Mouse (Mus musculus): ENCODE results near the gene Rimklb.
A peak's percentile ranks its signal among the peaks of the same experiment; 100 is the strongest.
"Not testable (repeated sequence)": the region's sequence is repeated elsewhere in the genome, so short reads cannot be mapped to it uniquely, and the experiment has no call there.

Gene Rimklb

DNA sequence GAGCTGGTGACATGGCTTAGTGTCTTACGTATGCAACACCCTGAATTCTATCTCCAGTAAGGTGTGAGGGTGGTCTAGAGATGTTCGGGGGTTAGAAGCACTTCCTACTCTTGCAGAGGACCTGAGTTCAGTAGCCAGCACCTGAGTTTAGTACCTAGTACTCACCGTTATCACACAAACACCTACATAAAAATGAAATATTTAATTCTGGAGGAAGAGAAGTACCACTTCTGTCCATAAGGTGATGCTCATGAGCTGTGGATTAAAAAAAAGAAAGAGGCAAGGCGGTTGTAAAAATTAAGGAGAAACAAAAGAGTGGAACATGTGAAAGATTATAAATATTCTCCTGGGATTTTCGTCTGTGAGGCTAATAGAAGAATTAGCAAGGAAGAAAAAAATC, 2.1 kb downstream of the Rimklb start:
- peak; percentile 27 for DNase-seq (ENCODE audit: low read depth)

DNA sequence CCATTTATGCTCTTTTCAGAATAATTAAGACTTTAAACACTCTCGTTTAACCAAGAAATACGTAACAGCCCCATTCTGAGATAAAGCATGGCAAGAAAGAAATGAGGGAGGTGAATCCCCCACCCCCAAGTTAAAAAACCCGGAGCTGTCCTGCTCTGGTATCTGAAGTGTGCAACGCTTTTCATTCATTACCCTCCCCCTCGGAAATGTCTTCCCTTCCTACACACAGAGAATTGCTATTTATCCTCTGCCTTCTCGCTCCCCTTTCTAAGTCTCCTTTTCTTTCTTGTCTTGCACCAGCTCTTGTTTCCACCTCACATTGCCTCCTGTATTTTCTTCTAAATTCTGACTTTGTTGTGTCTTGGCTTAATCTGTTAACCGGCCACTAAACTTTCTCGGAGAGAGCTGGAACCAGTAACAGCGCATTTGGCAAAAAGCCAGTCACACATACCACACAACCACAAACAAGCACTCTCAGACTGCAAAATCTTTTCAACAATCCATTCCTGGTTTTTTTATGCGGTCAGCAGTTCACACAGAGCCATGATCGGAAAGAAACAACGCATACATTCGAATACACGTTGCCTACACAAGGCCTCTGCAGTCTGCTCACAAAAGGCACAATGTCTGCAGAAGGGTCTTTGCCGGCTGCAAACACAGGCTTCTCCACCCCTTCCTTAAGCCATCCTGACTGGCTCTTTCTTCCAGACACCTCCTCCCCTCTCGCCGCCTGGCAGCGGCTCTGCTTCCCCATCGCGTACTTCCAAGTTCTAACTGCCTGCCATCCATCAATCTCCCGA, 3.3 kb downstream of the Rimklb start:
- peak; percentile 12 for DNase-seq (ENCODE audit: low read depth)

DNA sequence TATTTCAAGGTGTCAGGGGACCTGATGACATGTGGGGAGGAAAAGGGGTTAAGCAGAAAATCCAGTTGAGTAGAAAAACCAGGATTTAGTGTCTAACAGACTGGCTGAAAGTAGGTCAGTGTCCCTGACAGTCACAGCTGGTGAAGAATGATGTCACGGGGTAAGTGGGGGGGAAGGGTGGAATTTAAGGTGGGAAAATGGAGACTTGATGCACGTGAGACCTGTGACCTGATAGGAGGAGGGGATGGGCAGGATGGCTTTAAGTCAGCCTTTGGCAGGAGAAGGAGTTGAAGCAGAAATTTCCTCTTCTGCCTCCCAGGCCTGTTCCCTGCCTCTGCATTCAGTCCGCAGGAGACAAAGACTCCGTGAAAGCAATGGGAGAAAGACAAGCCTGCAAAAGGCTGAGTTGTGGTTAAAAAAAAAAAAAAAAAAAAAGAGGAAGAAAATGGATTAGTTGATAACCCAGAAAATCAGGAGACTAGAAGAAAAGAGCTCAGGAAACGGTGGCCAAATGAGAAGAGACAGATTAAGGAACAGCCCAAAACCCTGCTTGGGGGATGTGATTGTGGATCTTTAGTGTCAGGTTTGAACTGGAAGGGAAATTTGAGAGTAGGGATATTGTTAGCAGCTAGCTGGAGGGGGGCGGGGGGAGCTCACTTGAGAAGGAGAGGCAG, 4.6 kb downstream of the Rimklb start:
- DNase-seq (ENCODE audit: low read depth): no peak

DNA sequence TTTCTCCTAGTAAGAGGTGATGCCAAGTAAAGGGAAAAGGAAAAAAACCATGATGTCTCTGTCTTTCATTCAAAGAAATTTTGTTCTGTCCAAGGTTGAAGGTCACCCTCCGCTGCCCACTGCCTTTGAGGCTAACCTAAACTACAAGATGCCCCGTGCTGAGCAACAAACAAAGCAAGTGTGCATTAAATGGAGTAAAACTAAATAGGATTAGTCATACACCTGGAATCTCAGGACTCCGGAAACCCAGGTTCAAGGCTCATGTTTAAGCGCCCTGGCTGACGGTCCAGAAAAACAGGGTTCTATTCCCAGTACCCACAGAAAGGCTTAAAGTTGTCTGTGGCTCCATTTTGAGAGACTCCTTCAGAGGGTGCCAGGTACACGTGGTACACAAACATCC, 6.1 kb downstream of the Rimklb start:
- DNase-seq (ENCODE audit: low read depth): no peak

DNA sequence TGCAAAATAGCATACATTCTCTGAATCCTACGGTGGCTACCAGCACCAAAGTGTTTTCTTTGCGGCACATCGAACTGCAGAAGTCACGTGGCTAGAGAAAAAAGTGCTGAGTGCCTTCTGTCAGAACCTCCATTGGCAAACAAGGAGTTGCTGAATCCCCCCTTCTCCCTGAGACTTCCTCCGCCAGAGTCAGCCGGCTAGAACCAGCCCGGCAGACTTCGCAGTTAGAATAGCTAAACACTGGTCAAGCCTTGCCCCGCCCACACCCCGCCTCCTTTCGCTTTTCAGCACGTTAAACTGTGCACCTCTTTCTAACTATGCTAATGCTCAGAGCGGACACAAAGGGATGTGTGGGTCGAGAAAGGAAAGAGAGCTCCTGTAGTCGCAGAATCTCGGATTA, 7.0 kb downstream of the Rimklb start:
- no peak for DNase-seq (ENCODE audit: low read depth)

DNA sequence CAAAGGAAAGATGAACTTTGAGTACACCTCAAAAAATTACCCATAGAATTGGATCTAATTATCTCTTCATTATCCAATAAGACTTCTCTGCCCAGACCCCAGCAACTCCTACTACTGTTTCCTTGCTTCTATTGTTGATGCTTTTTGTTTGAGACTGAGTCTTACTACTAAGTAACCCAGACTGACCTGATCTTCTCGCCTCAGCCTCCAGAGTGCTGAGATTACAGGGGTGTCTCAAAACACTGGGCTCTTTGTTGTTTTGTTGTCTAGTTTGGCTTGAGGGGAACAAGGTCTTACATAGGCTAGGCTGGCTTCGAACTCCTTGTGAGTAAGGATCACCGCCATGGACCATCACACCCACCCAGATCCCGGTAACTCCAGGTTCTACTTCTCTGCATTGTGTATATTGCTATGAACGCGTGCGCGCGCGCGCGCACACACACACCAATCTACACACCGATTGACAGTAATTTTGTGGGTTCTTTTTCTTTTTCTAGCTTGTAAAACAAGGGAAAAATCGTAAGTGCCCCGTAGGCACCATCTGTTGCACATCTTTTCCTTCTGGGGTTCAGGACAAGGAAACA, 7.5 kb downstream of the Rimklb start:
- DNase-seq (ENCODE audit: low read depth): no peak

DNA sequence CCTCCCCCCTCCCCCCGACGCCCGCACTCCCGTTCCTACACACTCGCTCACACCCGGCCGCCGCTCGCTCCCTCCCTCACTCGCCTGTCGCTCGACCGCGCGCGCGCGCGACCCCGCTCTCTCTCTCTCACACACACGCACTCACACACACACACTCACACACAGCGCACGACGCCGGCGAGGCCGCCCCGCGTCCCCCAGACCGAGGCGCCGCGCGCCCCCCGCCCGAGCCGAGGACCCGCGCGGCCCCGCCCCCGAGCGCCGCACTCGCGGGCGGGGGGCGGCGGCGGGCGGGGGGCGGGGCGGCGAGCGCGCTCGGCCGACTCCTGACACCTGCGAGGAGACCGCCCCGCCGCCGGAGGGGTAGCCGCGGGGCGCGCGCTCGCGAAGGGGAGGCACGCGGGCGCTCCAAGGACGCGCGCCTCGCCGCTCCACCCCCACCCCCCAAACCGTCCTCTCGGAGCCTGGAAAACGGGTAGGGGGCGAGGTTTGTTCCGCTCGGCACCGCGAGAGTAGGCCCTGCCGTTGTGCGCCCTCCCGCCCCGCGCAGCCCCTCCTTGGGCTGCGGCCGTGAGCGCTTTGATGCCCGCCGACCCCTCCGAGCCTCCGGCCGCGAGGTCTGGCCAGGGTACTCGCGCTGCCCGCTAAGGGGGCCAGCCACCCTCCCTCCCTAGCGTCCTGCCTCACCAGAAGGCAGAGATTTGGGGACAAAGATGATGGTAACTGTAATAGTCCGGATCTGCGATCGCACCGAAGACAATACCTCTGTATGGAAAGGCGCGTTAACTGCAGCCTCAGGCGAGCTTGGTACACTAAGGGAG, 12.1 kb downstream of the Rimklb start:
- DNase-seq (ENCODE audit: low read depth): no peak

DNA sequence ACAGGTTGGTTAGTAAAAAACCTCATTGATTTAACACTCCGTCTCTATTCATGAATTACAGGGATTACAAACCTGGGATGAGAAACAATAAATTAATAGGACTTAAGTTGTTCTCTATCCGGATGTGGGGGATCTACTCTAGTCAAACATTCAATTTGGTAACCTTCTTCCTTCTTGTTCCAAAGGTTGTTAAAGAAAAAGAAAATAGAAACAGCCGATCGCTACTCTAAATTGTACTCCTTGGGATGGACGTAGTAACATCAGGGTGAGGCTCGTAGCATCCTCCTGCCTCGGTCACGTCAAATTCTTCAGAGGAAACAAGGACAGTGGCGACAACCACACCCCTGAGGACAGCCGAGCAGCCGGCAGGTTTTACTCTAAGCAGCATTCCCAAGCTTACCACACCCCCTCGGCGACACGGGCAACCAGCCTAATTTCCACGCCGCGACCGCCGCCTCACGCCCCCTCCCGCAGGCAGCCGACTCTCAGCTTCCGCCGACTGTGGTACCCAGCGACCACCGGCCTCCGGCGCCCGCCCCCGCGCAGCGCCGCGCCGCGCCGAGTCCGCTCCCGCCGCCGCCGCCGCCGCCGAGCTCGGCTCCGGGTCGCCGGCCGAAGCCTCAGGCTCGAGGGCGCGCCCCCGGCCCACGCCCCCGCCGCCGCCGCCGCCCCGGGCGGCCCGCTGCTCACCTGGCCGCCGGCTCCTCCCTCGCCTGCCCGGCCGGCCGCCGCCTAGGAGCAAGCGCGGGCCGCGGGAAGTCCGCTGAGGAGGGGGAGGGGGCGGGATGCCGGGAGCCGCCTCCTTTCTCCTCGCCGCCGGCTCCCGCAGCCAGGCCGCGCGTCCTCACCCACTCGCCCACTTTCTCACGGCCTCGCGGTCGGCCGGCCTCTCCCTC, 12.9 kb downstream of the Rimklb start:
- DNase-seq (ENCODE audit: low read depth): no peak

DNA sequence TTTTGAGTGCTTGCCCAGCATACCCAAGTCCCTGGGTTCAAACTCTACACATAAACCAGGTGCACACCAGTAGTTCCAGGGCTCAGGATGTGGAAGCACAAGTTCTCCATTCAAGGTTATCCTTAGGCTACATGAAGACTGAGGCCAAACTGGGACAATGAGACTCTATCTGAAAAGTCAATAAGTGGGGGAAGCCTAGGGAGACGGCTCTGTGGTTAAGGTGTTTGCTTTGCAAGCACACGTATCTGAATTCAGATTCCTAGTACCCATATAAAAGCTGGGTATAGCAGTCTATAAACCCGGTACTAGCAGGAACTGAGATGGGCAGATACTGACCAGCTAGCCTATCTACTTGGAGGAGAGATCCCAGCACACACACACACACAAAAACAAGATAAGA, 20.5 kb downstream of the Rimklb start:
- DNase-seq (ENCODE audit: low read depth): no peak

DNA sequence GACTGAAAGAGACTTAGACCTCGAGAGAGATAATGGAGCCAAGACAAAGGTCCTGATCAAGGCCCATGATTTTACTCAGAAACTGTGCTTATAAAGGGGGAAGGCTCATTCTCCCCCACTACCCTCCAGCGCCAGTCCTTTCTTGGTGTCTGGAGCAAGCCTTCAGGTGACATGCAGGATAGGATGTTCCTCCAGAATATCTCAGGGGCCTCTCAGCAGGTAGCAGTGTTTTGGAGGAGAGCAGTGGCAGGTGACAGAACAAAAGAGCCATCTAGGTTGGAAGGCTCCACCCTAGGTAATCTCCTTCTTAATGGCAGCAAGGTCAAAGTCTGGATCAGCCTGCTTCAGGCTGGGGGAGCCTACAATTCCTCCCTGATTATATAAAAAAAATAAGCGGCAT, 27.1 kb downstream of the Rimklb start:
- DNase-seq (ENCODE audit: low read depth): not testable (repeated sequence)

DNA sequence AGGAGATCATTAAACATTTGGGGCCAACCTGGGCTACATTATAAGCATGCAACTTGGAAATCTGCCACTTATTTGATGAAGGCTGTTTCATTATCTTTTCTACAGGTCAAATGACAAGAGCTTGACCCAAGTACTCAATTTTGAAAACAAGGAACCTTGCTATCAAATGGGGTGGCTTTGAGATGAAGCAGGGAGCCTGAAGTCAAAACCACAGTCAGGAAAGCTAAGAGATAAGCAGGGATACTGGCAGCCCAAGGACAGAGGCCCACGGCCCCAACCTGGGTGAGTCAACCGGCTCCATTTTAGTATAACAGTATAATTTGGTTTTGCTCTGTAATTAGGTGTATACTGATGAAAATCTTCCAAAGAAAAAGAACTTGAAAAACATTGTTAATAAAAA, 28.3 kb downstream of the Rimklb start:
- peak; percentile 16 for DNase-seq (ENCODE audit: low read depth)

DNA sequence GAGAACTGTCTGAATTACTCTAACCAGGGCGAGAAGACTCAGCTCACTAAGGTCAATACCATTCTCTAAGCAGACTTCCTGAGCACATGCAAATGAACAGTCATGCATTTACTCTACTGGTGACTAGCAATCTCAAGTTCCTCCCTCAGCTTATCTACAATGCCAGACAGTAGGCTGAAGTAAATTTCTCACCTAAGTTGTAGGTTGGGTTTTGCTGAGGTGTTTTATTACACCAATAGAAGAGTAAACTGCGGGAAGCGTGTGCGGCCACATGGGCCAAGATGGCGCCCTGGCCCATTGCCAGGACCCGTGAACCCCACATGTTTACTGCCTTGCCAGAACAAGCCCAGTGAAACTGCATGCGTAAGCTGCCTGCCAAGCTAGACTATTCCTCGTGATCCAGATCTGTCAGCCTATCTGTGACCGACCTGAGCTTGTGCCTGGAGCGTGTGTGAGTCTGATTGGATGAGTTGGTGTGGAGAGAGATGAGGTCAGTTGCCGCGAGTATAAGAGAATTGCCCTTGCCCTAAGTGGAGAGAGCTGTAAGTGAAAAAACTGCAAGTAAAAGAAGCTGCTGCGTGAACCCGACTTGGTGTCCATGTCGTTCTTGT, 29.4 kb downstream of the Rimklb start:
- DNase-seq (ENCODE audit: low read depth): peak; percentile 11

DNA sequence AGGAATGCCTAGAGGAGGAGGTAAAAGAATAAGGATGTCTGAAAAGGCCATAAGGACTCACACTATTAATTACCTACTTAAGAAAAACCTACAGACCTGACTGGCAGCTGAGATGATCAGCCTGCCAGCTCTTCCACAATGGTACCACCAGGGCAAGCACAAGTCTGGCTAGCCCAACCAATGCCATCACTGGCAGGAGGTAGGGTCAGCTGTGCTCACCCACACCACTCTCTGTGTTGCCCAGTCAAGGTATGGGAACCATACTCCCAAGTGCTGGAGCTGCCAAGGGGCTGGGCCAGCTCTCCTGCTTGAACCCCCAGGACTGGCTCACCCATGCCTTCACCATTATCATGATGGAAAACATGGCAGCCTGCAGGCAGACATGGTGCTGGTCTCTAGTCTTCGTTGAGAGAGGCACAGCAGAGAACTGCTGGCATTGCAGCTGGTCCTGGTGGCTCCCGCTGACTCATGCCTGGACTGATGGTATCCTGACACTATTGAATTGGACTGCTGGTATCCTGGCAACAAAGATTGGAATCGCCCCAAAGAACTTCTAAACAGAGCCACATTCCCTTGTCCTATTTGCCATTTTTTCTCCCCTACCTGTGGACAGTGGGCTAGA, 32.4 kb downstream of the Rimklb start:
- DNase-seq (ENCODE audit: low read depth): no peak

DNA sequence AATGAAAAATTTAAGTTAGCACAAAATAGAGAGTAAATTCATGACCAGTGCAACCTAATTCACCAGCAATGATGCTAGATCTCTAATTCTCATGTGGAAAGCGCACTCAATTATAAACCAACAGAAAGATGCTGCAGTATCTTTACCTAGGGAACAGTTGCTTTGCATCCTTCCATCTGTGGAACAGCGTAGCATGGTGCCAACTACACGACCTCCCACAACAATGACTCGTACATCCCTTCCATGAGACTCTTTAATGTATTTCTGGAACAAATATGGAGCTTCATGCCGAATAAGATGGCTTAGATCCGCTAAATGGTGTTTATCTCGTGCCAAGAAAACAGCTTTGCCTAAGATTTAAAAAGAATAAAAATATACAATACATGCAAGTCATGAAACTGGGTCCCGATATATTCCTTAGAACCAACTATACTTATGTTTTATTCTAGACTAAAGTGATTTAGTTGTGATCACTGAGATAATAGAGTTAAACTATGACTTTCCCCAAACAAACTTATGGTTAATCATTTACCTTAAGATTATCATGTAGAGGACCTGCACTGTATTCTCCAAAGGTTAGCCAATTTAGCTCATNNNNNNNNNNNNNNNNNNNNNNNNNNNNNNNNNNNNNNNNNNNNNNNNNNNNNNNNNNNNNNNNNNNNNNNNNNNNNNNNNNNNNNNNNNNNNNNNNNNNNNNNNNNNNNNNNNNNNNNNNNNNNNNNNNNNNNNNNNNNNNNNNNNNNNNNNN, 39.4 kb downstream of the Rimklb start:
- no peak for DNase-seq (ENCODE audit: low read depth)

DNA sequence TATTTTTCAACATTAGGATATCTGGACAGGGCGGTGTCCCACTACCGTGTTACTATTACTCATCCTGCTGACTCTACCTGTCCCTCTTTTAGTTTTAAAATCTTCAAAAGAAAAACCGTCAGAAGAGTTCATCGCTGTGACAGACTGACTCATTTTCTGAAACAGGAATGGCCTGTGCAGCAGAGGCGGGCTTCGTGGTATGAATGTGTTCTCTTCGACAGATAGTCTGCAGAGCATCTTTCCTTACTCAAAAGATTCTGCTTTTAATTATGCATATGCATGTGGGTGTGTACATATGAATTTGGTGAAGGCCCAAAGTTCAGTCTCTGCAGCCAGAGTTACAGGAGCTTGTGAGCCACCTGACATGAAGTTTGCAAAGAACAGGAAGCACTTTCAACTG, 50.7 kb downstream of the Rimklb start:
- no peak for DNase-seq (ENCODE audit: low read depth)

DNA sequence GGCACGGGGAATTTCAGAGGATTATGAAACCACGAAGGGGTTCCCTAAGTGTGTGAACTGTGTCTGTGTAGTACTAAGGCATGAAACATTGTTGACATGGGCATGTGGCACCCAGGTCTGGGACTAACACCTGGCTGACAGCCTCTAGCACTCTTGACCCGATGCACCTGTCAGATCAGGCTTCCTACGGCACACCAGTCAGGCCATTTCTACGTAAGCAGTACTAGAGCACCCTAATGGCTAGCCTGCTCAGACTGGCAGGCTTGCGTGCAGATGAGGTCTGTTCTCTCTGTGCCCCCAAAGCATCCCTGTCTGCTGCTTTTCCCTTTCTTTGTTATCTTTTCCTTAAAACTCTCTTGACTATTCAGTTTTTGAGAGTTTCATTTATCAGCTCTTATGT, 53.3 kb downstream of the Rimklb start:
- no peak for DNase-seq (ENCODE audit: low read depth)

DNA sequence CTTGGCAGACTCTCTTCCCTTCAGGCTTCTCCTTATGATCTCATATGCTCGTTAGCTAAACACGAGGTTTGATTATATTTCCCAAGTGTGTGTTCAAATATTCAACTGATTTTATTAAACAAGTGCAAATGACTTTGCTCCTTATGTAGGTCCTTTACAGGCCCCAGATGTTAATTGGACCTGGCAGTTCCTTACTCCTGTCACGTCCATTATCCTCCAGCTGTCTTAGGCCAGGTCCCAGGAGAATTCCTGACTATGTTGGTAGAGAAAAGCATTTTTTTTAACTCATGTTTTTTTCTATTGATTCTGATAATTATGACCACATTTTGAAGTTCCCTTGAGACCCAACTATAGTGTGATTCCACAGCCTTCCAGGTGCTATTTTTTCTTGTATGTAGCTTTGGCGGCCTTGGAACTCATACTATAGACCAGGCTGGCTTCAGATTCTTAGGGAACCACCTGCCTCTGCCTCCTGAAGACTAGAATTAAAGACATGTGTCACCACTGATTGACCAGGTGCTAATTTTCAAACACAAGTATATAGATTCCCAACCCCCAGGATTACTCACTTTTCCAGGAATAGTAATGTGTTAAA, 57.8 kb downstream of the Rimklb start:
- DNase-seq (ENCODE audit: low read depth): no peak

DNA sequence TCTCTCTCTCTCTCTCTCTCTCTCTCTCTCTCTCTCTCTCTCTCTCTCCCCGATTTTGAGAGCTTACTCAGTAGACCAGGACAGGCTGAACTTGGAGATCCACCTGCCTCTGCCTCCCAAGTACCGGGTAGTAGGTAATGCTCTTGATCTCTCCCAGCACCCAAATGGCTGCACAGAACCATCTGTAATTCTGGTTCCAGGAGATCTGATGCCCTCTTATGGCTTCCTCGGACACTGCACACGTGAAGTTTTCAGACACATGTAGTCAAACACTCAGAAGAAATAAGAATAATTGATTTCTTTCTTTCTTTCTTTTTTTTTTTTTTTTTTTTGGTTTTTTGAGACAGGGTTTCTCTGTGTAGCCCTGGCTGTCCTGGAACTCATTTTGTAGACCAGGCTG, 59.3 kb downstream of the Rimklb start:
- peak; percentile 11 for DNase-seq (ENCODE audit: low read depth)

DNA sequence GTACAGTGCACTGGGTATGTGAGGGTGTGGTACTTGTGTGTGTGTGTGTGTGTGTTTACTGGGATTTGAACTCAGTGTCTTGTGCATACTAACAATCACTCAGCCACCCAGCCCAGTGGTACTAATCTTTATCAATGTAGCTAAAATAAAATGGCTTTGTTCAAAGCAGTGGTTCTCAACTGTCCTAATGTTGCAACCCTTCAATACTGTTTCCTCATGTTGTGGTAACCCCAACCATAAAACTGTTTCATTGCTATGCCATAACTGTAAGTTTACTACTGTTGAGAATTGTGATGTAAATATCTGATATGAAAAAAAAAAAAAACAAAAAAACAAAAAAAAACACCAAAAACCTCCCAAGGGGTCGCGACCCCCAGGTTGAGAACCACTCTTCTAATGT, 63.3 kb downstream of the Rimklb start:
- peak; percentile 45 for DNase-seq (ENCODE audit: low read depth)
